Mouse (Mus musculus): ENCODE measurements around the gene C1rl.

DNA sequence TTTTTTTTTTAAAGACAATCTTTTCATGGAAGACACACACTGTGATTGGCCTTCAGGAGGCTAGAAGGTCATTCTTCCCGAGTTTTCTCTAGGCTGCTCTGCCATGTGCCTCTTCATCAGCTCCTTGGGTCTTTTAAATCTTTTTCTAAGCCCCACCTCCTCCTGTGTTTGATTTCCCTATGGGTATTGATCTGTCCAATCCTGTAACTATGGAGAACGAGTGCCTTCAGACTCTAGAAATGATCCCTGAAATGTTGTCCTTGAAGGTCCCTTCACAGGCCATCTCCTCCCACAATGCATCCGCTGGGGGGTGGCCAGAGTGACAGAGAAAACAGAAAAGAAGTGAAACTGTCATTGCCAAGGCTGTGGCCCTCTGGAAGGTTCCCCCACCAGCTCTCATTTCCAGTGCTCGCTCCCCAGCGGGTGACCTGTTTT lies 15.7 kb upstream of the C1rl start:
- TF ChIP-seq CTCF (IDR thresholded peaks at IDR 0.05; ENCODE audit: borderline replicate concordance, insufficient read depth, low read depth, low read length) = no peak
- TF ChIP-seq POLR2A (IDR thresholded peaks at IDR 0.05; ENCODE audit: borderline replicate concordance, insufficient read depth, low read length) = no peak
